Mouse (Mus musculus): ENCODE measurements around the gene Lhfpl3. TPM values are rescaled to one million over a fixed set of nuclear protein-coding genes. Genes with fewer than 3 reads are reported as not detected.
A peak's percentile ranks its signal among the peaks of the same experiment; 100 is the strongest.

Lhfpl3 gene
- polyA plus RNA-seq, 1 experiment: 18.8 TPM

- no peaks in the 10 kb centered on the region for H3K4me1 ChIP-seq (ENCODE audit: control insufficient read depth, insufficient read depth, low read length)
- no peak overlapping the region for H3K27ac ChIP-seq (ENCODE audit: insufficient read depth, low read length)
- no peak overlapping the region for H3K4me3 ChIP-seq (ENCODE audit: insufficient read depth, low read length)
- TF ChIP-seq POLR2A (IDR thresholded peaks at IDR 0.05; ENCODE audit: extremely low read depth, insufficient read depth, low read length) (no peak), CTCF (IDR thresholded peaks at IDR 0.05; ENCODE audit: extremely low read depth, insufficient read depth, low read length) (no peak)
Measured at GRCm38 (mm10) chr5:23166658-23167057, 420.8 kb downstream of the Lhfpl3 start.

- Histone ChIP-seq H3K27ac (ENCODE audit: insufficient read depth, low read length) (no peak overlapping the region), H3K4me3 (ENCODE audit: insufficient read depth, low read length) (no peak overlapping the region), H3K4me1 (ENCODE audit: control insufficient read depth, insufficient read depth, low read length) (no peaks in the 10 kb centered on the region)
- TF ChIP-seq CTCF (IDR thresholded peaks at IDR 0.05; ENCODE audit: extremely low read depth, insufficient read depth, low read length): no peak
- no peak for TF ChIP-seq POLR2A (IDR thresholded peaks at IDR 0.05; ENCODE audit: extremely low read depth, insufficient read depth, low read length)
Measured at GRCm38 (mm10) chr5:23189633-23190032, 443.8 kb downstream of the Lhfpl3 start.

- H3K4me1 ChIP-seq (ENCODE audit: control insufficient read depth, insufficient read depth, low read length): no peaks in the 10 kb centered on the region
- no peak overlapping the region for H3K27ac ChIP-seq (ENCODE audit: insufficient read depth, low read length)
- TF ChIP-seq POLR2A (IDR thresholded peaks at IDR 0.05; ENCODE audit: extremely low read depth, insufficient read depth, low read length) (no peak), CTCF (IDR thresholded peaks at IDR 0.05; ENCODE audit: extremely low read depth, insufficient read depth, low read length) (no peak)
- H3K4me3 ChIP-seq (ENCODE audit: insufficient read depth, low read length): no peak overlapping the region
Measured at GRCm38 (mm10) chr5:23196879-23197278, 451.0 kb downstream of the Lhfpl3 start.

GRCm38 (mm10) chr5:23213086-23213485 is 467.2 kb downstream of the Lhfpl3 start:
- H3K4me1 ChIP-seq (ENCODE audit: control insufficient read depth, insufficient read depth, low read length): no peaks in the 10 kb centered on the region
- no peak overlapping the region for H3K27ac ChIP-seq (ENCODE audit: insufficient read depth, low read length)
- no peak for TF ChIP-seq POLR2A (IDR thresholded peaks at IDR 0.05; ENCODE audit: extremely low read depth, insufficient read depth, low read length)
- TF ChIP-seq CTCF (IDR thresholded peaks at IDR 0.05; ENCODE audit: extremely low read depth, insufficient read depth, low read length): no peak
- no peak overlapping the region for H3K4me3 ChIP-seq (ENCODE audit: insufficient read depth, low read length)

GRCm38 (mm10) chr5:23214646-23215045 is 468.8 kb downstream of the Lhfpl3 start:
- no peak overlapping the region for H3K4me3 ChIP-seq (ENCODE audit: insufficient read depth, low read length)
- H3K27ac ChIP-seq (ENCODE audit: insufficient read depth, low read length): no peak overlapping the region
- TF ChIP-seq CTCF (IDR thresholded peaks at IDR 0.05; ENCODE audit: extremely low read depth, insufficient read depth, low read length): no peak
- TF ChIP-seq POLR2A (IDR thresholded peaks at IDR 0.05; ENCODE audit: extremely low read depth, insufficient read depth, low read length): no peak
- H3K4me1 ChIP-seq (ENCODE audit: control insufficient read depth, insufficient read depth, low read length): no peaks in the 10 kb centered on the region

- no peaks in the 10 kb centered on the region for H3K4me1 ChIP-seq (ENCODE audit: control insufficient read depth, insufficient read depth, low read length)
- H3K4me3 ChIP-seq (ENCODE audit: insufficient read depth, low read length): no peak overlapping the region
- H3K27ac ChIP-seq (ENCODE audit: insufficient read depth, low read length): no peak overlapping the region
- TF ChIP-seq CTCF (IDR thresholded peaks at IDR 0.05; ENCODE audit: extremely low read depth, insufficient read depth, low read length) (no peak), POLR2A (IDR thresholded peaks at IDR 0.05; ENCODE audit: extremely low read depth, insufficient read depth, low read length) (no peak)
Measured at GRCm38 (mm10) chr5:23219655-23220054, 473.8 kb downstream of the Lhfpl3 start.

- TF ChIP-seq CTCF (IDR thresholded peaks at IDR 0.05; ENCODE audit: extremely low read depth, insufficient read depth, low read length) (peak; percentile 53; the same call in 1 of the 2 replicates), POLR2A (IDR thresholded peaks at IDR 0.05; ENCODE audit: extremely low read depth, insufficient read depth, low read length) (no peak)
- Histone ChIP-seq H3K27ac (ENCODE audit: insufficient read depth, low read length) (no peak overlapping the region), H3K4me3 (ENCODE audit: insufficient read depth, low read length) (peak overlapping the region; percentile 22), H3K4me1 (ENCODE audit: control insufficient read depth, insufficient read depth, low read length) (no peaks in the 10 kb centered on the region)
Measured at GRCm38 (mm10) chr5:23224759-23225536, 479.1 kb downstream of the Lhfpl3 start.

- Histone ChIP-seq H3K4me3 (ENCODE audit: insufficient read depth, low read length) (no peak overlapping the region), H3K4me1 (ENCODE audit: control insufficient read depth, insufficient read depth, low read length) (no peaks in the 10 kb centered on the region), H3K27ac (ENCODE audit: insufficient read depth, low read length) (no peak overlapping the region)
- no peak for TF ChIP-seq POLR2A (IDR thresholded peaks at IDR 0.05; ENCODE audit: extremely low read depth, insufficient read depth, low read length)
- TF ChIP-seq CTCF (IDR thresholded peaks at IDR 0.05; ENCODE audit: extremely low read depth, insufficient read depth, low read length): no peak
Measured at GRCm38 (mm10) chr5:23225621-23226020, 479.8 kb downstream of the Lhfpl3 start.

- Histone ChIP-seq H3K4me3 (ENCODE audit: insufficient read depth, low read length) (no peak overlapping the region), H3K27ac (ENCODE audit: insufficient read depth, low read length) (no peak overlapping the region), H3K4me1 (ENCODE audit: control insufficient read depth, insufficient read depth, low read length) (no peaks in the 10 kb centered on the region)
- TF ChIP-seq POLR2A (IDR thresholded peaks at IDR 0.05; ENCODE audit: extremely low read depth, insufficient read depth, low read length) (no peak), CTCF (IDR thresholded peaks at IDR 0.05; ENCODE audit: extremely low read depth, insufficient read depth, low read length) (no peak)
Measured at GRCm38 (mm10) chr5:23226753-23227152, 480.9 kb downstream of the Lhfpl3 start.

GRCm38 (mm10) chr5:23246974-23247373 is 501.1 kb downstream of the Lhfpl3 start:
- Histone ChIP-seq H3K4me3 (ENCODE audit: insufficient read depth, low read length) (no peak overlapping the region), H3K4me1 (ENCODE audit: control insufficient read depth, insufficient read depth, low read length) (no peaks in the 10 kb centered on the region), H3K27ac (ENCODE audit: insufficient read depth, low read length) (no peak overlapping the region)
- TF ChIP-seq CTCF (IDR thresholded peaks at IDR 0.05; ENCODE audit: extremely low read depth, insufficient read depth, low read length) (peak; percentile 50), POLR2A (IDR thresholded peaks at IDR 0.05; ENCODE audit: extremely low read depth, insufficient read depth, low read length) (no peak)
